Comparison of ENCODE assay signal across 20 mouse cellular contexts in genomic region chr7:67800547-67800946, GRCm38 (mm10). TPM values are rescaled to one million over a fixed set of nuclear protein-coding genes. Genes with fewer than 3 reads are reported as not detected.
DNase-seq lines count a peak whose midpoint lies in the region; ATAC-seq and TF ChIP-seq lines count a peak whose summit lies in the region.
"Had no signal": no experiment of that assay in that cellular context is flagged by ENCODE, and none has a peak within 500 bp of the region (broad histone marks: within the 10 kb centered on the region; RNA-seq: fewer than 3 reads in every experiment).

No protein-coding gene starts in this region.

- H3K9me3 ChIP-seq in midbrain, embryonic 11.5 days (ENCODE audit: control insufficient read depth, low read length): no peaks in the 10 kb centered on the region
- no peaks in the 10 kb centered on the region for H3K9me3 ChIP-seq in midbrain, embryonic 10.5 days (replicated peaks)
- H3K9me3 ChIP-seq: embryonic facial prominence, embryonic 12.5 days; forebrain, embryonic 13.5 days; forebrain, embryonic 15.5 days had no signal

- no peak overlapping the region for H3K4me3 ChIP-seq in heart, adult 2 months
- no peak overlapping the region for H3K4me3 ChIP-seq in midbrain, embryonic 11.5 days (ENCODE audit: low read depth, low read length)
- no peak overlapping the region for H3K4me3 ChIP-seq in midbrain, embryonic 10.5 days
- H3K4me3 ChIP-seq: embryonic facial prominence, embryonic 12.5 days; forebrain, embryonic 13.5 days; forebrain, embryonic 15.5 days had no signal

- ATAC-seq in midbrain, embryonic 11.5 days (ENCODE audit: low FRiP score): no peak
- ATAC-seq: forebrain, embryonic 13.5 days; forebrain, embryonic 15.5 days; forebrain, postnatal 0 days had no signal

- H3K4me1 ChIP-seq in heart, adult 2 months (ENCODE audit: control insufficient read depth, insufficient read depth, low read length): no peaks in the 10 kb centered on the region
- H3K4me1 ChIP-seq in midbrain, embryonic 11.5 days (ENCODE audit: control insufficient read depth, insufficient read depth, low read length): peaks cover 2% of the 10 kb centered on the region; the same call in 1 of the 2 replicates
- peaks cover 24% of the 10 kb centered on the region for H3K4me1 ChIP-seq in midbrain, embryonic 10.5 days

- 88% methylated on average over 6 of the region's 6 CpGs for WGBS in heart, adult 2 months
- 88% methylated on average over 6 of the region's 6 CpGs for WGBS in midbrain, embryonic 11.5 days
- 88% methylated on average over 6 of the region's 6 CpGs for WGBS in midbrain, embryonic 10.5 days

- H3K36me3 ChIP-seq in heart, adult 2 months (ENCODE audit: control insufficient read depth, insufficient read depth, low read length): no peaks in the 10 kb centered on the region
- no peaks in the 10 kb centered on the region for H3K36me3 ChIP-seq in midbrain, embryonic 11.5 days (ENCODE audit: control insufficient read depth, insufficient read depth, low read length)
- H3K36me3 ChIP-seq in midbrain, embryonic 10.5 days: no peaks in the 10 kb centered on the region
- H3K36me3 ChIP-seq: embryonic facial prominence, embryonic 12.5 days; forebrain, embryonic 15.5 days had no signal

- H3K27ac ChIP-seq in heart, adult 2 months: no peak overlapping the region
- H3K27ac ChIP-seq in midbrain, embryonic 11.5 days (ENCODE audit: low read depth, low read length): no peak overlapping the region
- no peak overlapping the region for H3K27ac ChIP-seq in midbrain, embryonic 10.5 days (replicated peaks)
- H3K27ac ChIP-seq: embryonic facial prominence, embryonic 12.5 days; forebrain, embryonic 13.5 days; forebrain, embryonic 15.5 days had no signal

- no peak for TF ChIP-seq EP300 in heart, adult 2 months (IDR thresholded peaks at IDR 0.05; ENCODE audit: insufficient read depth, low read depth, low read length)

- DNase-seq in heart, adult 11 months: peak; percentile 84
- no peak for DNase-seq in heart, adult 2 months
- peak; percentile 10 for DNase-seq in midbrain, embryonic 11.5 days (ENCODE audit: low spot score, missing footprints)
- DNase-seq in midbrain, embryonic 10.5 days (ENCODE audit: low spot score): no peak
- no peak for DNase-seq in kidney, postnatal 36 days
- DNase-seq: adrenal gland, adult 2 months; adrenal gland, postnatal 10 days; adrenal gland, postnatal 25 days; cerebellum, adult 11 months; cerebellum, adult 18-20 months; cerebellum, adult 8-10 months; cerebellum, adult 9-11 months; cerebellum, postnatal 14 days; cerebellum, postnatal 36 days; embryo, embryonic 11 days; forebrain, postnatal 0 days had no signal

- H3K79me2 ChIP-seq in heart, adult 2 months (replicated peaks; ENCODE audit: control insufficient read depth, insufficient read depth, low read length): no peaks in the 10 kb centered on the region

- H3K9ac ChIP-seq in heart, adult 2 months (ENCODE audit: low read depth, low read length): no peak overlapping the region
- H3K9ac ChIP-seq in midbrain, embryonic 11.5 days (ENCODE audit: low read length): no peak overlapping the region
- H3K9ac ChIP-seq: embryonic facial prominence, embryonic 12.5 days; forebrain, embryonic 13.5 days; forebrain, embryonic 15.5 days; forebrain, postnatal 0 days had no signal

- TF ChIP-seq CTCF in heart, adult 2 months (IDR thresholded peaks at IDR 0.05): no peak

- TF ChIP-seq POLR2A in heart, adult 2 months (IDR thresholded peaks at IDR 0.05; ENCODE audit: insufficient read depth, low read depth, low read length): no peak

- intact Hi-C loops in heart, adult 2 months (cut with DNase I): loop anchor here (5.0 kb wide), 2 partner anchors 327 to 377 kb away; no protein-coding TSS in a partner anchor

- no peaks in the 10 kb centered on the region for H3K27me3 ChIP-seq in heart, adult 2 months (ENCODE audit: control insufficient read depth, insufficient read depth, low read length)
- no peaks in the 10 kb centered on the region; the same call in 1 of the 2 replicates for H3K27me3 ChIP-seq in midbrain, embryonic 11.5 days (ENCODE audit: control insufficient read depth, insufficient read depth, low read length)
- peaks cover 12% of the 10 kb centered on the region; the same call in 1 of the 2 replicates for H3K27me3 ChIP-seq in midbrain, embryonic 10.5 days (ENCODE audit: low read depth, poor library complexity, severe bottlenecking)
- H3K27me3 ChIP-seq: embryonic facial prominence, embryonic 12.5 days; forebrain, embryonic 13.5 days; forebrain, embryonic 15.5 days had no signal

- H3K4me2 ChIP-seq in midbrain, embryonic 11.5 days: no peak overlapping the region
- H3K4me2 ChIP-seq: embryonic facial prominence, embryonic 12.5 days; forebrain, embryonic 13.5 days; forebrain, embryonic 15.5 days had no signal

RNA-seq across cellular contexts. Expression of gene Synm, which starts 41.0 kb away (rescaled TPM):
- 1 to 10 TPM; 8.3 TPM for total RNA-seq in heart, adult 2 months (2021)
- polyA plus RNA-seq in heart, adult 2 months (2012; rRNA removed): 2.6 and 4.3 TPM in 2 replicates
- polyA plus RNA-seq in midbrain, embryonic 11.5 days (2014; fragmentation: Nextera tagmentation; extraction: Ambion mirVana): 0.91 and 1.3 TPM in 2 replicates
- 0.83 and 1.5 TPM in 2 replicates for polyA plus RNA-seq in midbrain, embryonic 10.5 days (2016; fragmentation: Nextera tagmentation; extraction: Ambion mirVana)
- total RNA-seq: MEL had no signal

Comparison
In these comparisons a context has a peak if more than half of its experiments do, and no peak if none do; other contexts are left out.
1. DNase-seq: peak in heart, adult 11 months (single experiment) and midbrain, embryonic 11.5 days (single experiment); none in heart, adult 2 months (0 of 2), midbrain, embryonic 10.5 days (single experiment) and kidney, postnatal 36 days (0 of 2).